ENCODE assay signal across 21 mouse cellular contexts in the genomic region with DNA sequence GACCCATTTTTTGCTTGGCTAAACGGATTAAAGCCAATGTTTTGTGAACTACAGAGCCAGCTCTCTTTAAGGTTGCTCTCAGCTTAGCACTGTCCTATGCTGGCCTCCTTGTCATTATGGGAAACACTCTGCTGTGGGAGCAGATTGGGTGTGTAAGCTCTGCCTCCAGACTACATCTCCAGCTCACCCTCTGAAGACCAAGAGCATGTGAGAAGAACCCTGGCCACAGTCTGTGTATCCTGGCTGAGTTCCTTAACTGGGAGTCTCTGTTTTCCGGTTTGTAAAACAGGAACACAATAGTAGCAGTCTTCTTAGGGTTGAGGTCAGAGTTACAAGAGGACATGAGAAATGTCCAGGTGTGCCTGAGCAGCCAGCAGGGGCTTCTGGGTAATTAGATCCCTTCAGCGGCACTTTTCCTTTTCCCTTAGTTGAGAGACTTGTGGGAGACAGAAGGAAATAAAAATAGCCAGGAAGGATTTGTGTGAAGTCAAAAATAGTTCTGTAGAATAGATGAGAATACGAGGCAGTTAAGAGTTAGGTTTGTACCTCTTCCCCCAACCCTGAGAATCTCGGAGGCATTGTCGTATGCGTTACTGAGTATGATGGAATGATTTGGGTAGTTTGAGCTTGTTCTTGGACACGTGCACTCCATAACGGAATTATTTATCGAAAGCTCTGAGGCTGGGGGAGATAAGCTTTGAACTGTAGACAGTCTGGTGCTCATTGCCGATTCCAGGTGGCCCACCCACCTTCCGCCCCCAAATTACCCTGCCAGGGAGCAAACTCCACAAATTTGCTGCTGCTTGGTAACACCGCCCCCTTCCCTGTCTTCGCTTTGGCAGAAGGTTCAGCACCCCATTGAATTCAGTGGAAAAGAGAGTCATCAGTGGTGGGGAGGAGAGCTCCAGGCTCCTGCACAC.
DNase-seq lines count a peak whose midpoint lies in the region; ATAC-seq and TF ChIP-seq lines count a peak whose summit lies in the region.
"Had no signal": no experiment of that assay in that cellular context is flagged by ENCODE, and none has a peak within 500 bp of the region (broad histone marks: within the 10 kb centered on the region; RNA-seq: fewer than 3 reads in every experiment).

No protein-coding gene starts in this region.

- DNase-seq in layer of hippocampus, adult 11-12 months (ENCODE audit: low spot score) = peak; percentile 79
- peak; percentile 80 to 83 for DNase-seq in layer of hippocampus, postnatal 36 days
- DNase-seq in right cerebral cortex, adult 2 months (ENCODE audit: low spot score in 2 of 2) = peak; percentile 77 to 84
- no peak for DNase-seq in kidney, postnatal 14 days
- no peak for DNase-seq in c-Kit-positive CD71-positive TER-119-positive erythroid progenitor cells, embryonic 14.5 days (ENCODE audit: low spot score)
- DNase-seq: cerebellum, adult 11-12 months; gastrocnemius, postnatal 36 days; kidney, adult 8-10 months; lung, embryonic 14.5 days; thymus, postnatal 36 days had no signal

- TF ChIP-seq POLR2A in cortical plate, adult 2 months (IDR thresholded peaks at IDR 0.05; ENCODE audit: extremely low read depth, insufficient read depth, low read length) = no peak

- no peak overlapping the region for H3K4me3 ChIP-seq in cortical plate, adult 2 months (ENCODE audit: insufficient read depth, low read length)
- H3K4me3 ChIP-seq in forebrain, embryonic 12.5 days (replicated peaks) = no peak overlapping the region
- H3K4me3 ChIP-seq: embryonic facial prominence, embryonic 15.5 days; forebrain, embryonic 13.5 days; midbrain, embryonic 15.5 days had no signal

- no peak for TF ChIP-seq CTCF in cortical plate, adult 2 months (IDR thresholded peaks at IDR 0.05; ENCODE audit: extremely low read depth, insufficient read depth, low read length)

- no peak for ATAC-seq in forebrain, embryonic 12.5 days (ENCODE audit: low FRiP score)
- ATAC-seq in CD4-positive, CD25-positive, alpha-beta regulatory T cell, adult 4 months = no peak
- ATAC-seq: forebrain, embryonic 13.5 days; hindbrain, postnatal 0 days; midbrain, embryonic 15.5 days; Patski had no signal

- H3K36me3 ChIP-seq in forebrain, embryonic 12.5 days (replicated peaks) = no peaks in the 10 kb centered on the region
- H3K36me3 ChIP-seq: embryonic facial prominence, embryonic 15.5 days; midbrain, embryonic 15.5 days had no signal

- H3K9me3 ChIP-seq in forebrain, embryonic 12.5 days = no peaks in the 10 kb centered on the region
- H3K9me3 ChIP-seq: embryonic facial prominence, embryonic 15.5 days; forebrain, embryonic 13.5 days; midbrain, embryonic 15.5 days had no signal

- no peaks in the 10 kb centered on the region for H3K27me3 ChIP-seq in forebrain, embryonic 12.5 days
- H3K27me3 ChIP-seq: embryonic facial prominence, embryonic 15.5 days; forebrain, embryonic 13.5 days; midbrain, embryonic 15.5 days; Patski had no signal

- peaks cover 15% of the 10 kb centered on the region for H3K4me1 ChIP-seq in cortical plate, adult 2 months (ENCODE audit: control insufficient read depth, insufficient read depth, low read length)
- H3K4me1 ChIP-seq in forebrain, embryonic 12.5 days = no peaks in the 10 kb centered on the region
- H3K4me1 ChIP-seq: embryonic facial prominence, embryonic 15.5 days; forebrain, embryonic 13.5 days; midbrain, embryonic 15.5 days had no signal

- 90% methylated on average over 14 of the region's 14 CpGs for WGBS in forebrain, embryonic 12.5 days

- no peak overlapping the region for H3K9ac ChIP-seq in forebrain, embryonic 12.5 days
- H3K9ac ChIP-seq: embryonic facial prominence, embryonic 15.5 days; forebrain, embryonic 13.5 days; lung, embryonic 14.5 days; midbrain, embryonic 15.5 days had no signal

- H3K4me2 ChIP-seq in forebrain, embryonic 12.5 days = no peak overlapping the region
- H3K4me2 ChIP-seq: embryonic facial prominence, embryonic 15.5 days; forebrain, embryonic 13.5 days; heart, embryonic 11.5 days; lung, embryonic 14.5 days; midbrain, embryonic 15.5 days had no signal

- H3K27ac ChIP-seq in cortical plate, adult 2 months (ENCODE audit: insufficient read depth, low read length) = peak overlapping the region; percentile 36; the same call in 1 of the 2 replicates
- no peak overlapping the region for H3K27ac ChIP-seq in forebrain, embryonic 12.5 days
- H3K27ac ChIP-seq: embryonic facial prominence, embryonic 15.5 days; forebrain, embryonic 13.5 days; hindbrain, postnatal 0 days; macrophage; midbrain, embryonic 15.5 days; stomach, postnatal 0 days had no signal

Comparison
In these comparisons a context has a peak if more than half of its experiments do, and no peak if none do; other contexts are left out.
1. DNase-seq: peak in layer of hippocampus, adult 11-12 months (single experiment), layer of hippocampus, postnatal 36 days (2 of 2) and right cerebral cortex, adult 2 months (2 of 2); none in kidney, postnatal 14 days (single experiment) and c-Kit-positive CD71-positive TER-119-positive erythroid progenitor cells, embryonic 14.5 days (single experiment).